Mouse (Mus musculus) E14TG2a.4 (cell line): Measurements from ENCODE around the gene Sqstm1.

ENCODE experiments used
- CTCF ChIP-seq: conservative IDR thresholded peaks from 2 replicates; pipeline ENCODE4 v1.5.1; 2014; ENCODE audit warnings: low read length
- POU5F1 ChIP-seq: IDR thresholded peaks from 2 replicates; pipeline ENCODE4 v1.6.1; 2014; ENCODE audit warnings: low read length, borderline replicate concordance

DNA sequence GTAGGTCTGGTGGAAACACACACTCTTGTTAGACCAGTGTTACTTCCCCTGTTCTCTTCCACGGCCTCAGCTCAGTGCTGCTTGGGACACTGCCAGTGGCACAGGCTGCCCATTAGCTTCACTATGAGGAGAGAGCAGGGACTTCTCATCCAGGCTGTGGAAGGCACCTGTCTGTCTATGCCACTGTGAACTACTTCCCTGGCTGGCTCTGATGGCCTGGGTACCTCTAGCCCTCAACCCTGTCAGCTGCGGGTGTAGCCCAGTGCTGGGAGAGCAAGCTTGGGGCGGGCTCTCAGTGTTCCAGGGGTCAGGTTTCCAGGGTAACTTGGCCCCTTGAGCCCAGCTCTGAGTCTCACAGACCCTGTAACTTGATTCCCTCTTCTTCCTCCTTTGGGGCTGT, 18.1 kb upstream of the Sqstm1 start:
- TF ChIP-seq CTCF (no peak), POU5F1 (no peak)
